Mouse (Mus musculus): ENCODE data around the gene Hs3st3b1.
A peak's percentile ranks its signal among the peaks of the same experiment; 100 is the strongest.

Hs3st3b1 gene

DNA sequence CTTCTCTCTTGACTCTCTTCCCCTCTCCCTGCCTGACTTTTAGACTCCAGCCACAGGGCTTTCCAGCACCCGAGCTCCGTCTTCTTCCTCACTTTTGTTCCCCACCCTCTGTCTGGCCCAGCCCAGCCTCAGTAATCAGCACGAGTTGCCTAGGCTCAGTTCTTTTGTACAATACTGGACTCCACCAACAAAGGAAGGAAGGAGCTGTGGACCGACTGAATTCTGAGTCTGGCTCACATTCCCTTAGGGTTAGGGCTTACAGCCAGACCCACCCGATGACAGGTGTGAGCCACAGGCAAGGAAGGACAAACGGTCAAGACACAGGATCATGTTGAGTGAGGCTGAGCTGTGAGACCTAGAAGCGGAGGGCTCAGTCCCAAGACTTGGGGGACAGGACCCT, 34.7 kb upstream of the Hs3st3b1 start:
- H3K36me3 ChIP-seq (ENCODE audit: insufficient read depth, low read length) = no peaks in the 10 kb centered on the region
- no peak for TF ChIP-seq CTCF (conservative IDR thresholded peaks at IDR 0.05; ENCODE audit: low read length)
- TF ChIP-seq POU5F1 (IDR thresholded peaks at IDR 0.05; ENCODE audit: borderline replicate concordance, low read length) = no peak
- no peak for TF ChIP-seq NANOG (IDR thresholded peaks at IDR 0.05; ENCODE audit: borderline replicate concordance, low read length)
- H3K4me1 ChIP-seq (replicated peaks; ENCODE audit: low read depth, low read length) = peaks cover 68% of the 10 kb centered on the region
- H3K4me3 ChIP-seq (replicated peaks; ENCODE audit: low read length) = peak overlapping the region; percentile 54
- H3K9me3 ChIP-seq (ENCODE audit: low read length) = no peaks in the 10 kb centered on the region
- peaks cover 13% of the 10 kb centered on the region for H3K27me3 ChIP-seq (ENCODE audit: insufficient read depth, low read length)

- peaks cover 83% of the 10 kb centered on the region for H3K4me1 ChIP-seq (replicated peaks; ENCODE audit: low read depth, low read length)
- TF ChIP-seq NANOG (IDR thresholded peaks at IDR 0.05; ENCODE audit: borderline replicate concordance, low read length) = no peak
- no peak for TF ChIP-seq CTCF (conservative IDR thresholded peaks at IDR 0.05; ENCODE audit: low read length)
- no peak for TF ChIP-seq POU5F1 (IDR thresholded peaks at IDR 0.05; ENCODE audit: borderline replicate concordance, low read length)
- H3K4me3 ChIP-seq (replicated peaks; ENCODE audit: low read length) = peak overlapping the region; percentile 70
- no peaks in the 10 kb centered on the region for H3K36me3 ChIP-seq (ENCODE audit: insufficient read depth, low read length)
- peaks cover 31% of the 10 kb centered on the region for H3K27me3 ChIP-seq (ENCODE audit: insufficient read depth, low read length)
- no peaks in the 10 kb centered on the region for H3K9me3 ChIP-seq (ENCODE audit: low read length)
Observed at GRCm38 (mm10) chr11:63953887-63954286, 31.8 kb upstream of the Hs3st3b1 start.

DNA sequence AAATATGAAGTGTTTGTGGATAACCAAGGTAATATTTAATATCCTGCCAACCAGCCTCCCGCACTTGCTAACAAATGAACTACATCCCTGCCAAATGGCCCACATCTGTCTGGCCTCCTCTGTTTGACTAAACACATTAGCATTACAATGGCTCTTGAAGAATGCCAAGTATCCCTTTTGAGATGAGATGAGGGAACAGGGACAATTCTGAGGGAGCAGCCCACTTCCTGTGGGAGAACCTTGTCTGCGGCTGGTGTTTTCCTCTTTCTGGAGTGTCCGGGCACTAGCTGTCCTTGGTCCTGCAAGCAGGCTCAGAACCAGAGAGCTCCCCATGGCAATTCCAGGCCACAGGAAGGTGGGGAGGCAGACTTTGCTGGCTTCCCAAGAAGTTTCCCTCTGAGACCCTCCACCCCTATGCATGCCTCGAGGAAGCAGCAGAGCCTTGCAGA, 30.7 kb upstream of the Hs3st3b1 start:
- Histone ChIP-seq H3K4me1 (replicated peaks; ENCODE audit: low read depth, low read length) (peaks cover 79% of the 10 kb centered on the region), H3K9me3 (ENCODE audit: low read length) (no peaks in the 10 kb centered on the region), H3K4me3 (replicated peaks; ENCODE audit: low read length) (peak overlapping the region; percentile 70), H3K36me3 (ENCODE audit: insufficient read depth, low read length) (no peaks in the 10 kb centered on the region), H3K27me3 (ENCODE audit: insufficient read depth, low read length) (peaks cover 34% of the 10 kb centered on the region)
- no peak for TF ChIP-seq CTCF (conservative IDR thresholded peaks at IDR 0.05; ENCODE audit: low read length)
- peak; percentile 56; the same call in 1 of the 2 replicates for TF ChIP-seq POU5F1 (IDR thresholded peaks at IDR 0.05; ENCODE audit: borderline replicate concordance, low read length)
- TF ChIP-seq NANOG (IDR thresholded peaks at IDR 0.05; ENCODE audit: borderline replicate concordance, low read length) = peak; percentile 67

DNA sequence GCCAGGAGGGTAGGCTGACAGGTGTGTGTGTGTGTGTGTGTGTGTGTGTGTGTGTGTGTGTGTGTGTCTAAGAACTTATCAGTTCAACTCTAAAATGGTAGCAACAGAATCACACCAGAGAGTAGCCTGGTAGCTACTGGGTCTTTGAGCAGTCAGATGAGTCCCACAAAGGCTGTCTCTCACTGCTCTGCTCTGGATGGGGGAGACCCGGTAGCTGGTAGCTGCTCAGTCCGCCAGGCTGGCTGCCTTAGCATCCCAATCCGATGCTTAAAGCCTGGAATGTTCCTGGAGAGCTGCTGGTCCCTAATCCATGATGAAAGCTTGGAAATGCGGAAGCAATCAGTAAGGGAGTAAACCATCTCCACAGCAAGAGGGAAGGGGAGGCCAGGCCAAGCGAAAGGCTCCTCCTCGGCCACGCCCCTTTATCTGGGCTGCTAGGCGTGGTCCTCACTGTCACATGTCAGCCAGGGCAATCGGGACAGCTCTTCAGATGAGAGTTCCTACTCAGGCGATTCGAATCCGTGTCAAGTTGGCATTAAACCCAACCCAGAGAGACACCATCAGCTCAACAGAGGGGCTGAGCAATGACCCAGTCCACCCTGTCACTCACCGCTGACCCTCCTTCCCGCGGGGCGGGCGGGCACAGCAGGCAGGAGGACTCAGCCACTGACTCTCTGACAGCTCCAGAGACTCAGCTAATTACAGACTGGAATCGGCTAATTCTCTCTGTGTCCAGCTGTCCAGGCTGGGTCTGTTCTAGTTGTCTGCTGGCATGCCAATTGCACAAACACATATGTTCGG, 29.9 kb upstream of the Hs3st3b1 start:
- Histone ChIP-seq H3K27me3 (ENCODE audit: insufficient read depth, low read length) (peaks cover 42% of the 10 kb centered on the region), H3K9me3 (ENCODE audit: low read length) (no peaks in the 10 kb centered on the region), H3K36me3 (ENCODE audit: insufficient read depth, low read length) (no peaks in the 10 kb centered on the region), H3K4me1 (replicated peaks; ENCODE audit: low read depth, low read length) (peaks cover 72% of the 10 kb centered on the region), H3K4me3 (replicated peaks; ENCODE audit: low read length) (peak overlapping the region; percentile 70)
- TF ChIP-seq NANOG (IDR thresholded peaks at IDR 0.05; ENCODE audit: borderline replicate concordance, low read length) (no peak), POU5F1 (IDR thresholded peaks at IDR 0.05; ENCODE audit: borderline replicate concordance, low read length) (no peak), CTCF (conservative IDR thresholded peaks at IDR 0.05; ENCODE audit: low read length) (no peak)

DNA sequence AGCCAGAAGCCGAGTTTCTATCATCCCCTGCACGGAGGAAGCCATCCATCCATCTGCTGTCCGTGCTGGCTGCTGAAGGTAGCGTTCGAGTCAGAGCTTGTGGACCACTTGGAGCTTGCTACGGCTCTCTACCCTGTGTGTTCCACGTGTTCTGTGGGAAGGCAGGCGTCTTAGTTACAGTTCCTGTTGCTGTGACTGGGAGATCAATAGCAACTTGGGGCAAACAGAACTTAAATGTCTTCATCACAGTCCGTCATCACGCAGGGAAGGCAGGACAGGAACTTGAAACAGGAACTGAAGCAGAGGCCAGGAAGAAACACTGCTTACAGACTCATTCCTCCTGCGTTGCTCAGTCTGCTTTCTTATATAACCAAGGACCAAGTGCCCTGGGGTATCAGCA, 26.3 kb upstream of the Hs3st3b1 start:
- Histone ChIP-seq H3K9me3 (ENCODE audit: low read length) (no peaks in the 10 kb centered on the region), H3K36me3 (ENCODE audit: insufficient read depth, low read length) (no peaks in the 10 kb centered on the region), H3K4me3 (replicated peaks; ENCODE audit: low read length) (no peak overlapping the region), H3K4me1 (replicated peaks; ENCODE audit: low read depth, low read length) (peaks cover 37% of the 10 kb centered on the region), H3K27me3 (ENCODE audit: insufficient read depth, low read length) (peaks cover 58% of the 10 kb centered on the region)
- TF ChIP-seq NANOG (IDR thresholded peaks at IDR 0.05; ENCODE audit: borderline replicate concordance, low read length) = no peak
- no peak for TF ChIP-seq CTCF (conservative IDR thresholded peaks at IDR 0.05; ENCODE audit: low read length)
- no peak for TF ChIP-seq POU5F1 (IDR thresholded peaks at IDR 0.05; ENCODE audit: borderline replicate concordance, low read length)

DNA sequence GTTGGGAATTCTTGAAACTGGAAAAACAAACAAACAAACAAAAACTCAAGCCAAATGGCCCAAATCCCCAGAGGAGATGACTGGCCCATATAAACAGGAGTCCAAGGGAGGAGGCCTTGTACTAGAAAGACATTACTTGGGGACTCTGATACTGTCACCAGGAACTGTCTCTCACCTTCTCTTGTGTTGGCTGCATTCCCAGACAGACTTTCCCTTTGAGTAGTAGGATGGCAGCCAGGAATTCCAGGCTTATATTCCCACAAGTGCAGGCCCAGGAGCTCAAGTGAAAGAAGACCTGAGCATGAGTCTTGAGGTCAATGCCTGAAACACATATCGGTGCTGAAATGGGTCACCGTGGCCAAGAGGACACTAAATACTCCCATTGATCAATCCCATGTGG, 24.9 kb upstream of the Hs3st3b1 start:
- Histone ChIP-seq H3K9me3 (ENCODE audit: low read length) (no peaks in the 10 kb centered on the region), H3K27me3 (ENCODE audit: insufficient read depth, low read length) (peaks cover 58% of the 10 kb centered on the region), H3K4me3 (replicated peaks; ENCODE audit: low read length) (no peak overlapping the region), H3K36me3 (ENCODE audit: insufficient read depth, low read length) (no peaks in the 10 kb centered on the region), H3K4me1 (replicated peaks; ENCODE audit: low read depth, low read length) (peaks cover 23% of the 10 kb centered on the region)
- TF ChIP-seq CTCF (conservative IDR thresholded peaks at IDR 0.05; ENCODE audit: low read length) (no peak), POU5F1 (IDR thresholded peaks at IDR 0.05; ENCODE audit: borderline replicate concordance, low read length) (no peak), NANOG (IDR thresholded peaks at IDR 0.05; ENCODE audit: borderline replicate concordance, low read length) (no peak)

DNA sequence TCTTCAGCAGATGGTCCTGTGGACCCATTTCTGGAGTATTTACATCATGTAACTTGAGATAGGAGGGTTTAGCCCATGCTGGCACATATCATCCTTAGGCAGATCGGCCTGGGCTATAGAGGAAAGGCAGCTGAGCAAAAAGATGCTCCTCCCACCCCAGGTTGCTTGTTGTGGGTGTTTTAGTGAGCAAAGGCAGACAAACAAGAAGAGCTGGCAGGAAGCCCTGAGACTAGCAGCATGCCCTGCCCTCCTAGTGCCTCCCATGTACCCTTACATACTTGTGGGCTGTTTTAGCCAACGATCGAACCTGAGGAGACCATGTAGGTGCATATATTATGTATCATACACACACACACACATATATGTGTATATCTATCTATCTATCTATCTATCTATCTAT, 21.9 kb upstream of the Hs3st3b1 start:
- no peak overlapping the region for H3K4me3 ChIP-seq (replicated peaks; ENCODE audit: low read length)
- no peaks in the 10 kb centered on the region for H3K36me3 ChIP-seq (ENCODE audit: insufficient read depth, low read length)
- H3K9me3 ChIP-seq (ENCODE audit: low read length) = no peaks in the 10 kb centered on the region
- TF ChIP-seq CTCF (conservative IDR thresholded peaks at IDR 0.05; ENCODE audit: low read length) (no peak), POU5F1 (IDR thresholded peaks at IDR 0.05; ENCODE audit: borderline replicate concordance, low read length) (no peak), NANOG (IDR thresholded peaks at IDR 0.05; ENCODE audit: borderline replicate concordance, low read length) (no peak)
- H3K27me3 ChIP-seq (ENCODE audit: insufficient read depth, low read length) = peaks cover 58% of the 10 kb centered on the region
- H3K4me1 ChIP-seq (replicated peaks; ENCODE audit: low read depth, low read length) = no peaks in the 10 kb centered on the region

- no peak overlapping the region for H3K4me3 ChIP-seq (replicated peaks; ENCODE audit: low read length)
- TF ChIP-seq CTCF (conservative IDR thresholded peaks at IDR 0.05; ENCODE audit: low read length) (no peak), NANOG (IDR thresholded peaks at IDR 0.05; ENCODE audit: borderline replicate concordance, low read length) (no peak), POU5F1 (IDR thresholded peaks at IDR 0.05; ENCODE audit: borderline replicate concordance, low read length) (no peak)
Observed at GRCm38 (mm10) chr11:63943268-63943890, 21.3 kb upstream of the Hs3st3b1 start.

More at GRCm38 (mm10) chr11:63943268-63943890, 21.3 kb upstream of the Hs3st3b1 start:
- Histone ChIP-seq H3K27me3 (ENCODE audit: insufficient read depth, low read length) (peaks cover 59% of the 10 kb centered on the region), H3K4me1 (replicated peaks; ENCODE audit: low read depth, low read length) (no peaks in the 10 kb centered on the region), H3K36me3 (ENCODE audit: insufficient read depth, low read length) (no peaks in the 10 kb centered on the region), H3K9me3 (ENCODE audit: low read length) (no peaks in the 10 kb centered on the region)
